Mouse (Mus musculus) testis, adult 2 months (tissue): Measurements from ENCODE around the gene Prr15l. TPM values are rescaled to one million over a fixed set of nuclear protein-coding genes. Genes with fewer than 3 reads are reported as not detected.

Source experiments
- H3K27ac ChIP-seq: fragments of 200-500 bp; 2 replicates; pipeline ENCODE4 v1.5.1; 2012; ENCODE audit warnings: low read depth, low read length; ENCODE audit not compliant: control insufficient read depth, insufficient read depth
- H3K27me3 ChIP-seq: fragments of 200-500 bp; 2 replicates; pipeline ENCODE4 v1.6.1; 2012; ENCODE audit warnings: mild to moderate bottlenecking, low read length, moderate library complexity; ENCODE audit not compliant: control insufficient read depth, insufficient read depth
- H3K36me3 ChIP-seq: fragments of 200-500 bp; 2 replicates; pipeline ENCODE4 v1.6.1; 2012; ENCODE audit warnings: mild to moderate bottlenecking, low read length; ENCODE audit not compliant: control insufficient read depth, insufficient read depth
- H3K4me1 ChIP-seq: fragments of 200-500 bp; 2 replicates; pipeline ENCODE4 v1.6.1; 2012; ENCODE audit warnings: low read length; ENCODE audit not compliant: control insufficient read depth, insufficient read depth
- H3K4me3 ChIP-seq: fragments of 200-500 bp; 2 replicates; pipeline ENCODE4 v1.5.1; 2012; ENCODE audit warnings: low read depth, mild to moderate bottlenecking, low read length, moderate library complexity, mixed read lengths; ENCODE audit not compliant: control insufficient read depth
- CTCF ChIP-seq: fragments of 200-500 bp; IDR thresholded peaks from 2 replicates; pipeline ENCODE4 v1.5.1; 2012; ENCODE audit warnings: low read depth, mild to moderate bottlenecking, inconsistent platforms, low read length, moderate library complexity; ENCODE audit not compliant: control insufficient read depth, insufficient read depth, insufficient replicate concordance
- POLR2A ChIP-seq: fragments of 200-500 bp; IDR thresholded peaks from 2 replicates; pipeline ENCODE4 v1.6.1; 2012; ENCODE audit warnings: low read depth, mild to moderate bottlenecking, inconsistent platforms, low read length, moderate library complexity; ENCODE audit not compliant: control insufficient read depth
- polyA plus RNA-seq: library from polyadenylated mRNA; depleted of rRNA; stranded (reverse); fragments of >200 nt; gene quantifications from 2 replicates; pipeline ENCODE4 v1.2.3, GENCODE M21; 2012

Gene Prr15l
- polyA plus RNA-seq, 1 experiment: 2.1 TPM

GRCm38 (mm10) chr11:96975511-96976378 is 47.8 kb downstream of the Prr15l start:
- Histone ChIP-seq H3K27me3 (no peaks in the 10 kb centered on the region), H3K27ac (peak overlapping the region; percentile 84; the same call in 1 of the 2 replicates), H3K4me1 (peaks cover 22% of the 10 kb centered on the region), H3K4me3 (peak overlapping the region; percentile 11), H3K36me3 (no peaks in the 10 kb centered on the region)
- TF ChIP-seq POLR2A: no peak
- TF ChIP-seq CTCF: no peak

GRCm38 (mm10) chr11:96976379-96976687 is 48.4 kb downstream of the Prr15l start:
- H3K4me1 ChIP-seq: peaks cover 24% of the 10 kb centered on the region
- H3K4me3 ChIP-seq: peak overlapping the region; percentile 11
- peak overlapping the region; percentile 84 for H3K27ac ChIP-seq
- H3K36me3 ChIP-seq: no peaks in the 10 kb centered on the region
- TF ChIP-seq CTCF (no peak), POLR2A (no peak)
- no peaks in the 10 kb centered on the region for H3K27me3 ChIP-seq

- H3K4me3 ChIP-seq: peak overlapping the region; percentile 90
- peaks cover 28% of the 10 kb centered on the region for H3K4me1 ChIP-seq
- H3K36me3 ChIP-seq: no peaks in the 10 kb centered on the region
- no peaks in the 10 kb centered on the region for H3K27me3 ChIP-seq
- TF ChIP-seq POLR2A (no peak; the same call in 1 of the 2 replicates), CTCF (no peak)
- H3K27ac ChIP-seq: peak overlapping the region; percentile 93
These were observed 49.1 kb downstream of the Prr15l start for GRCm38 (mm10) chr11:96976911-96977591.

DNA sequence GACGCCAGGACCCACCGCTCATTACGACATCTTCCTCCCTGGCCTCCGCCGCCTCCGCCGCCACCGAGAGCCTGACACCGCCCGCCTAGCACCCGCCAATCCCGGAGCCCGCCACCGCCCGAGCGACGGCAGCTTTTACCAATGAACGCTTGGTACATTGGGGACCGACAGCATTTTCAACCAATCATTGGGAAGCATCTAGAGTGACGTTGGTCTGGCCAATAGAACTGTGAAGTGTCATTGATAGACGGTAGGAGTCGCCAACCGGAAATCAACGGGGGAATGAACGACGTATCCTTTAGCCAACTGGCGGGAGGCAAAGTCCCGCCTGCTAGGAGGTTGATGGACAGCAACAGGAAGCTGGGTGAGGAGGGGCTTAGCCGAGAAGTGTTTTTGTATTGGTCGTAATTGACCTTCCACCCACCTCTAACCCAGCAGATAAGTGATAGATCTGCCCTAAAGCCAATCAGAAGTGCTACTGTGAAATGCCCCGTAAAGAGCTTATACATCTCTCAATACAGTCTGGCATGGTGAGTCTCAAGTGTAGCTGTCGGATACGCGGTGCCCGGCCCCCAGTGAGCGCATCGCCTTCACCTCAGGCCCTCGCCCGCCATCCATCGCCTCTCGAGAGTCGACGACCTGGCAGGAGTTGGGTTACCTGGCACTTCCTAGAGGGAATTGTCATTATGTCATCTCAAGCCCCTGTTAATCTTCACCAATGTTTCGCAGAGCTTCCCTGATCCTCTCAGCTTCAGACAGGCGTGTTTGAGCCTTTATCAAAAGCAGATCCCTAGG is 49.9 kb downstream of the Prr15l start:
- Histone ChIP-seq H3K4me1 (peaks cover 33% of the 10 kb centered on the region), H3K36me3 (no peaks in the 10 kb centered on the region)
- peak; percentile 73 for TF ChIP-seq POLR2A
- TF ChIP-seq CTCF: no peak

DNA sequence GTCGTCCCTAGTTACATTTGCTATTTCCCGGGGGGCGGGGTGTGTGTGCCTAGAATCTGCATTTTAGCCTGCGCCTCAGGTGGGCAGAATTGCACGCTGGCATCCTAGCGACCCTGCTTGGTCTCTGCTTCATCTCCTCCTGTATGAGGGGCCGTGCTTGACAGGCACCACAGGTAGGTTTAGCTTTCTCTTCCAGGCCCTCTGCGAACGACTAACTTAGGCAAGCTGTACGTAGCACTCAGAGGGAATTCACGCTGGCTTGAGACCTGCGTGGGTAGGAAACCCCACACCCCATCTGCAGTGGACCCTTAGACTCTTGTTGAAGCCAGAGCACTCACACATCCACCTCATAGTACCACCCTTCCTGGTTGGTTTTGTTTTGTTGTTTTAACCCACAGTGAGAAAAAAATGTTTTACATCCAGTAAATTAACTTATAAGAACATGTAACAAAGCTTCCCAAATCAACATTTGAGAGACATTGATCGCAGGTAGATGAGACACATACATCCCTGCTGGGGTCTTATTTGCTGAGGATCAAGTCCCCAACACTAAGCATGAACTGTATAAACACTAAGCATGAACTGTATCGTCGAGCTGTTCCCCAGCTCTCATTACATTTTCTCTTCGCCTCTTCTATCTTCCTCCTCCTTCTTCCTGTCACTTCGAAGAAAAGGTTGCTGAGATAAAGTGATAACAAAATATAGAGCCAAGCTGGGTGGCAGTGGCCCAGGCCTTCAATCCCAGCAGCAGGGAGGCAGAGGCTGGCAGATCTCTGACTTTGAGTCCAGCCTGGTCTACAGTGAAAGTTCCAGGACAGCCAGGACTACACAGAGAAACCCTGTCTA is 50.7 kb downstream of the Prr15l start:
- Histone ChIP-seq H3K36me3 (no peaks in the 10 kb centered on the region), H3K4me3 (peak overlapping the region; percentile 90), H3K4me1 (peaks cover 38% of the 10 kb centered on the region), H3K27ac (peak overlapping the region; percentile 89), H3K27me3 (no peaks in the 10 kb centered on the region)
- TF ChIP-seq CTCF (no peak), POLR2A (no peak)

More for the DNA sequence above, 49.9 kb downstream of the Prr15l start:
- peak overlapping the region; percentile 93 for H3K27ac ChIP-seq
- H3K4me3 ChIP-seq: peak overlapping the region; percentile 90
- no peaks in the 10 kb centered on the region for H3K27me3 ChIP-seq

GRCm38 (mm10) chr11:96979329-96979728 is 51.4 kb downstream of the Prr15l start:
- no peaks in the 10 kb centered on the region for H3K27me3 ChIP-seq
- H3K27ac ChIP-seq: no peak overlapping the region
- no peaks in the 10 kb centered on the region for H3K36me3 ChIP-seq
- H3K4me1 ChIP-seq: peaks cover 38% of the 10 kb centered on the region
- TF ChIP-seq POLR2A (no peak), CTCF (no peak)
- H3K4me3 ChIP-seq: peak overlapping the region; percentile 48
